Mouse (Mus musculus) kidney, adult 18-20 months (tissue): ENCODE data around the gene Abhd17a.

Experiments used
- DNase-seq: peaks from one replicate; pipeline ENCODE4 v3.0.0; 2021

Gene Abhd17a

DNA sequence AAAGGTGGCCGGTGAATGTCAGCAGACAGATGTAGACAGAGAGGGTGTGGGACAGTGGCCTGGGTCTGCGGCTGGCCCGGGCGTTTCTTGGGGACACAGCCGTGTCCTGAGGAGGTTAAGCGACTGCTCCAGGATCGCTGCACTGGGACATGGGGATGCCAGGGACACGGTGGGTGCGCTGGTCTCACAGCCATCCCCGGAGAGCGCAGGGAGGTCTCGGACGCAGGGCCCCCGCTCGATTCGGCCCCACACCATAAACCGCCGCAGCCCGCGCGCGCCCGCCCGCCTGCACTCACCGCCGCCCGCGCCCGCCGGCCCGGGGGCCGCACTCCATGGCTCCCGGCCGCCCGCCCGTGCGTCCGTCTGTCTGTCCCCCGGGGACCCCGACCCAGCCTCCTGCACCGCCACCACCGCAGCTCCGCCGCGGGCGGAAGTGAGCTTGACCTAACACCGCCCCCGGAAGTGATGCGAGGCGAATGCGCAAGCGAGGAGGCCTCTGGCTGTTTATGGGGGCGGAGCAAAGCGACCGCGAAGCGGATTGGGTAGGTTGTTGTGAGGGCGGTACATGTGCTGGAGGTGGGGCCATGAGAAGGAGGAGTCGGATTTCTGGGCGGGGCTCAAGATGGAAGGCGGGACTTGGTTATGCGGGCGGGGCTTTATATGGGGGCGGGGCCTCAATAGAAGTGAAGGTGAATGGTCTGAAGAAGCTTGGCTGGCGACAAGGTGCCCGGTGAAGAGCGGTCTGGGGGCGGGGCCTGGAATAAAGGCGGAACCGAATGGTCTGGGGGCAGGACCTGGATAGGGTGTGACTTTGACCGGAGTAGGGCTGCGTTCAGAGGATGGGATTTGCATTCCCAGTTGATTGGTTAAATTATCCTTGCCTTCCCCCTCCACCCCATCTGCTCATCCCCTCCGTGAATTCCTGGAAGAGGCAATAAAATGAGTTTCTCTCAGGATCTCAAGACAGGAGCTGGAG is at the start of gene Abhd17a:
Gene Abhd17a, minus strand, starts transcription at position 463 of the 976 bp plus-strand sequence.
- DNase-seq, result peak; percentile 94

- peak; percentile 61 for DNase-seq
Measured at GRCm38 (mm10) chr10:80635345-80635744, 45.2 kb upstream of the Abhd17a start.

DNA sequence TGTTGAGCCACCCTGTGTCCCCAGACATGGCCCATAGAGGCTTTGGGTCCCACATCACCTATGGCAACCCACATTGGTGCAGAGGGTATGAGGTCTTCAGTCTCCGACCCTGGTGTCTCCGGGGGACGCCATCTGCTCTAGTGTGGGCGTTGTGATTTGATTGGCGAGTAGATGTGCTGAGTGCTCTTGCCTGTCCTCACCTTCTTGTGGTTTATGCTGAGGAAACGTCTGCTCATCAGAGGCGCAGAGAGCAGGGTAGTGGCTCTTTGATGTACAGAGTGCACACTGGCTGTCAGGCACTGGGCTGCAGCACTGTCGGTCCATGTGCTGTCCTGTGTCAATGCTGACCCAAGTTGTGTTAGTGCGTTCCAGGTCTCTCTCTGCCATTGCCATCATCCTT is 38.8 kb upstream of the Abhd17a start:
- no peak for DNase-seq

GRCm38 (mm10) chr10:80627685-80628084 is 37.5 kb upstream of the Abhd17a start:
- no peak for DNase-seq

DNA sequence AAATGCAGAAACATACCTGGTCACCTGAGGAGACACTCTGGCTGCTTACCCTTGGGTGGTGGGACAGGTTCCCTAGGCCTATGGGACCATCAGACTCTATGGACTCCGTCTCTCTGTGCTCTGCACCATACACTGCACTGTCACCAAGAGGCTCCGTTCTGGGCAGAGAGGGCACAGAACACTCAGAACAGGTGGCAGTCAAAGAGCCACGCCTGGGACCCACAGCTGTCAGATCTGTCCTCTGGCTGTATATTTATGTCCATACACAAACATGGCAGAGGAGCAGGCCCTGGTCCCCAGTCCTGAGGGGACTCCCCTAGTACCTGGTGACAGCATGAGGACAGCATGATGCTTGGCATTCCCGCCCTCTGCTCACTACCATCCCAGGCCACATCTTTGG is 35.6 kb upstream of the Abhd17a start:
- DNase-seq, result no peak

DNA sequence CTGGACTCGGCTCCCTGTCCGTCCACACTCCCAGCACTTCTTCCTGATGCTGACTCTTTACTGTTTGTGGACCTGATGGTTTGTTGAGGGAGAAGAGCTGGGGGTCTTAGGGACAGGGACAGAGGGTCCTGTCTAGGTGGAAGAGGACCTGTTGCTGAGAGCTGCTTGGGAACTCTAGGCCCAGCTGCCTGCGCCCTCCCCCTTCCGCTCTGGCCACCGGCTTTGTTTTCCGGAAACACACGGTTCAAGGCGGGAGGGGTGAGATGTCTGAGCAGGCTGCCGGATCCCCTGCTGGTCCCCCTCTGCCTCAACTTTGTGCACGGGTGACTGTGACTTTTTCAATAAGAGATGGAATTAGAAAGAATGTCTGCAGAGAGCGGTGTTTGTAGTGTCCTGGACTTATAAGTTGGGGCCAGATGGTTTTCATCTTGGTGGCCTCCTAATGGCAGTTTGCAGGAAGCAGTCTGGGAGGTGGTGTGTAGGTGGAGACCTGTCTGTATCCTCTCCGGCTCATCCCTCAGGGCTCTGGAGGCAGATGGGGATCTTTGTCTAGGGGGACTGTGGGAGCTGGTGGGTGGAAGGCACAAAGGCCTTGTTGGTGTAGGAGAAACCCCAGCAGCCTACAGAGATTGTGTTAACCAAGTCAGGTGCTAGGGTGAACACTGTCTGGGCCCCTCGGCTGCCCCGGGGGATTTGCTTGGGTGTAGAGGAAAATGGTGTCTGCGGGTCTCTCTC is 33.5 kb upstream of the Abhd17a start:
- DNase-seq, result peak; percentile 69

- DNase-seq, result no peak
Measured at GRCm38 (mm10) chr10:80622661-80623456, 32.7 kb upstream of the Abhd17a start, which contains the start of gene Csnk1g2. Csnk1g2 (plus strand) TSS chr10:80622838.

GRCm38 (mm10) chr10:80621940-80622660 is 32.0 kb upstream of the Abhd17a start:
- DNase-seq, result peak; percentile 99

GRCm38 (mm10) chr10:80621690-80621939 is 31.5 kb upstream of the Abhd17a start:
- no peak for DNase-seq

GRCm38 (mm10) chr10:80620796-80621689 is 30.9 kb upstream of the Abhd17a start:
- no peak for DNase-seq

- DNase-seq, result no peak
Measured at GRCm38 (mm10) chr10:80620365-80620764, 30.2 kb upstream of the Abhd17a start.

DNA sequence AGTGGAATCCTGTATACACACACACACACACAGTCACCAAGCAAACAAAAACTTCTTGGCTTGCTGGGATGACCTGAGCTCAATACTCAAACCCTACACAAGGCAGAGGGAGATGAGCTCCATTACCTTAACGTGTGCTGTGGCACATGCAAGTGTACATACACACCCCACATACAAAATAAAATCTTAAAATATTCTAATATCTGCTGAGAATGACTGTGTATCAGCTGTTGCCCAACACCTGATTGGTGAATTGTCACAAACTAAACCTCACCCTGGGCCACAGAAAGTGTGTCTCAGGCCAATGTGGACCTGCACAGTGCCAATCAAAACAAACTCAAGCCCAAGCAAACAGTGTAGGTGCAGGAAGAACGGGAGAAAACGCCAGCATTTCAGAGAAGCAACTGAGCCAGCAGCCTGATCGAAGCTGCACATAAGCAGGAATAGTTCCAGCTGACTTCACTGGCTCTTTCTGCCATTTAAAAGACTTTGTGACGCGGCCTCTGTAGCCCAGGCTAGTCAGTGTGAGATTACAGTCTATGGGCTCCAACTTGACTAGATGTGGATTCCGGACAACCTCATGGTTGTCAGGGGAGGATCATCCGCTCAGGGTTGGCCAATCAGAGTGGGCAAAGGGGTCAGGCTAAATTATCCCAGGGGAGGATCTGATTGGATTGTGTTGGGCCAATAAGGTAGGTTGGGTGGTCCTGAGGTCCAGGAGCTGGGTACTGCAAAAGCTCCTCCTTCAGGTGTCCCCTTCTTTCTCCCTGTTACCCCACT is 29.5 kb upstream of the Abhd17a start:
- no peak for DNase-seq

DNA sequence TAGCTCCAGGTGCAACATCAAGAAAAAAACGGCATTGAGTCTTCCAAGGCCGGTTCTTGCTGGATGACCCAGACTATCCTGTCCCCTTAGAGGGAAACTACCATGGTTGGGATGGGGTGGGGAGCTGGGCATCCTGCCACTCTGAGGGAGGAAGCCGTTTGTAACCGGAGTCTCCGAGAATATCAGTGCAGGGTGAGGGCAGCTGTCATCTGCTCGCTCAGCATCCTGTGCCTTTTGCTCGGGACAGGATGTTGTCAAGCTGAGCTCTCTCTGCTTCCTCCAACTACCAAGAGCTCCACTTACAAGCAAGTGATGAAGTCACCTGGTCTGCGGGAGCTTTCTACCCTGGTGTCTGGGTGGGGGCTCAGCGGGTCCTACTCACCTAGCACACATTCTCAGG is 28.0 kb upstream of the Abhd17a start:
- DNase-seq, result peak; percentile 44

DNA sequence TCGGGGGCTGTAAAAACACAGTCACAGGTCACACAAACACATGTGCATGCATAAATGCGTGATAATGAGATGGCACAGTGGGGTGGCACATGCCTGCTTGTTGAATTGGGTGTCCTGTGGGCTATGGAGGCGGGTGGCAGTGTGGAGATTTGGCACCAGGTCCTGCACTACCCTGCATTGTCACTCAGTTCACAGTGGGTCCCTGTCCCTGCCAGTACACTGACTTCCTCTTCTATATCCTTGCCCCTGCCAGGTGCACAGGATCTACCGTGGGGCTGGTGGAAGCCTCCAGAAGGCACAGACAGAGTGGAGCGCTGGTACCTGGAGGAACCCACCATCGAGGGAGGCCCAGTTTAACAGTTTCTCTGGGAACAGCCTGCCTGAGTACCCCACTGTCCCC is 24.2 kb upstream of the Abhd17a start:
- DNase-seq, result no peak

DNA sequence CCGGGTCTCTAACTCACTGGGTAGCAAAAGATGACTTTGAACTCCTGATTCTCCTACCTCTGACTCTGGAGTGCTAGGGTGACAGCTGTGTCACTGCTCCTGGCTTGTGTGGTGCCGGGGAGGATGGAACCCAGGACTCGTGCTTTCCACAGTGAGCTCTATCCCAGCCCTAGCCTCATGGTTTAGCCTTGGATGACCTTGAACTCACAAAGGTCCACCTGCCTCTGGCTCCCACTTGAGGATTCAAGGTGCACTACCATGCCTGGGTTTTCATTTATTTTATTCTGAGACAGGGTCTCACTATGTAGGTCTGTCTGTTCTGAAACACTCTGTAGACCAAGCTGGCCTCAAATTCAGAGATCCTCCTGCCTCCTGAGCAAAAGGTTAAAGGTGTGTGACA is 23.7 kb upstream of the Abhd17a start:
- DNase-seq, result no peak

GRCm38 (mm10) chr10:80611905-80612304 is 21.8 kb upstream of the Abhd17a start:
- no peak for DNase-seq

DNA sequence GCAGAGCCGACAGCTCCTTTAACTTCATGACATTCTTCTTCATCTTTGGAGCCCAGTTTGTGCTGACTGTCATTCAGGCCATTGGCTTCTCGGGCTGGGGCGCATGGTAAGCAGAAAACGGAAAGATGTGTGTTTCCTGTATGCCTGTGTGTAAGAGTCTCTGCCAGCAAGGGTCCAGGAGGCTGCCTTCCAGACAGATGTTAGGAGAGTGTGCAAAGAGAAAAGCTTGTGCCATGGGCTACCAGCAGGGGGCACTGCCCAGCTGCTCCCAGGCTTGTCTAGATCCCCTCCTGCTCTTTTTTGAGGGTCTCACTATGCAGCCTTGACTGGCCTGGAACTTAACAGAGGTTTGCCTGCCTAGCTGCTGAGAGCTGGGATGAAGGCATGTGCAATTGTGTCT is 20.9 kb upstream of the Abhd17a start:
- peak; percentile 64 for DNase-seq

DNA sequence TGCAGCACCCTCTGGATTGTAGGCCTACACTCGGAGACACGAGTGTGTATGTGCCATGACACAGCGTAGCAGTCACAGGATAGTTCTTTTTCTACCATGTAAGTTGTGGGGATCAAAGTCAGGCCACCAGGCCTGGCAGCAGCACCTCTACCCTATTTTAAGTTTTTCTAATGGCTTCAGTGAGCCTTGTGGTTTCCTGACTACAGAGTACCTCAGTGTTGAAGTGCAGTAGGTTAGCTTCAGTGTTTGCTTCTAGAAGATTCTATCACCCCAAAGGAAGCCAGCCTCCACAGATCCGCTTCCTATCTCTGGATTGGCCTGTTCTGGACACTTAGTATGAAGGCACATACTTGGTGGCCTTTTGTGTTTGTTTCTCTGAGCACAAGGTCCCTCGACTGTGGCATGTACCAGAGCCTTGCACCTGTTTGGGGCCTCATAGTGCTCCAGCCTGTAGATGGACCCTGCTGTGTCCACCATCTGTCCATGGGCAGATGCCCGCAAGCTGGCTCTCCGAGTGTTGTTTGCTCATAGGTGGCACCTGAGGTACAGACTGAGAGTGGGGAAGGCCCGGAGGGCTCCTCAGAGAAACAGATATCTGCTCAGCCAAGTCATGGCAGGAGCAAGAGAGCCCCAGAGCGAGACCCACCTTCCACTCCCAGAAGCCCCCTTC is 20.1 kb upstream of the Abhd17a start:
- no peak for DNase-seq

- no peak for DNase-seq
Measured at GRCm38 (mm10) chr10:80609269-80609924, 19.3 kb upstream of the Abhd17a start.

- no peak for DNase-seq
Measured at GRCm38 (mm10) chr10:80608435-80608834, 18.3 kb upstream of the Abhd17a start.
